Mouse (Mus musculus): ENCODE measurements around the gene Pnpla8.
"Not testable (repeated sequence)": the region's sequence is repeated elsewhere in the genome, so short reads cannot be mapped to it uniquely, and the experiment has no call there.

Gene Pnpla8

DNA sequence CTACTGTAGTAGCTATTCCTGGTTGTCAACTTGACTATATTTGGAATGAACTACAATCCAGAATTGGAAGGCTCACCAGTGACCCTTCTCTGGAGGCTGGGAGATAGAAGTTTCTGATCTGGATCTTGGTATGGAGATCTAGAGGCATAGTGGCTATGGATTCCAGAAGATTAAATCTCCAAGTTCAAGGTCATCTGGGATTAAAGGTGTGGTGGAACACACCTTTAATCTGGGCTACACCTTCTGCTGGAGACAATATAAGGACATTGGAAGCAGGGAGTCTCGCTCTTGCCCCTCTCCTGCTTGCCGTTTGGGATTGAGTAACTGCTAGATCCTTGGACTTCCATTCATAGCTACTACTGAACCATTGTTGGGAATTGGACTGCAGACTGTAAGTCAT, at the start of gene Pnpla8:
TSS of gene Pnpla8 (plus strand) at position 301 of the 400 bp plus-strand sequence.
- not testable (repeated sequence) for DNase-seq

DNA sequence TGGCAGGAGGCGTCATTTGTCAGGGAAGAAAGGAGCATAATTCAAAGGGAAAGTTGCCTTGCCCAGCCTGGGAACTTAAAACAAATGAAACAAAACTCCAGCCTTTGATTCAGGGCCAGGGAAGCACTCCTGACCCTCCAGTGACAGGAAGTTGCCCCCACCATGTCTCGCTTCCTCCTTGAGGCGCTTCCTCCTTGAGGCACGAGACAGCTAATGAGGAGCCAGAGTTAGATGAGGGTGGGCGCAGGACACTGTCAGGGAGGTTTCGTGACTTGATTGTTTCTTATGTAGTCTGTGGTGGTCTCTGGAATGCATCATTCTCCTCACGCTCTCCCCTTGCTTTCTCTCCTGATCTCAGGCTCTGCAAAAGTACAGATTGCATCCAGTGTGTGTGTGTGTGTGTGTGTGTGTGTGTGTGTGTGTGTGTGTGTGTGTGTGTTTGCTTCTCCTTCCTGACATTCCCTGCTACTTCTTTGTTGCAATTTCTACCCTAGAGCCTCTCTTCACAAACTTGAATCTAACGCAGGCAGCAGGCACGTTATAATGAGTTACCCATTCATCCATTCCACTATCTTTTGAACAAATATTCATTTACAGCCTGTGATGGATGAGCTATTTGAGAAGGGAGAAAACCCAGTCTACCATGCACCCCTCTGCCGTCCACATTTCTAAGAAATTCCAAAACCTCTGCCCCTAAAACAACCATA, 44.7 kb upstream of the Pnpla8 start:
- DNase-seq: peak; percentile 6

DNA sequence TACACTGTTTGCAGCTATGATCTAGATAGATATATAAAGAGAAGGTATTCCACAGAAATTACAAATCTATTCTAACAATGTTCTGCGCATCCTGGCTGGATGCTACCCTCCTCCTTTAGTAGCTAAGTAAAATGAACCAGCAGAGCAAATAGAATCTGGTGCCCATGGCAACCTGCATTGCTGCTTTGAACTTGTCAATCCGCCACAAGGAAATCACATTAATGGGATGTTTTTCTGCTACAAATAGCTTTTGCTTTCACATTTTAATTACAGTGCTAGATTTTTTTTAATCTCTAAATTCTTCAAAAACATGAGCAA, 44.2 kb upstream of the Pnpla8 start:
- DNase-seq: no peak

DNA sequence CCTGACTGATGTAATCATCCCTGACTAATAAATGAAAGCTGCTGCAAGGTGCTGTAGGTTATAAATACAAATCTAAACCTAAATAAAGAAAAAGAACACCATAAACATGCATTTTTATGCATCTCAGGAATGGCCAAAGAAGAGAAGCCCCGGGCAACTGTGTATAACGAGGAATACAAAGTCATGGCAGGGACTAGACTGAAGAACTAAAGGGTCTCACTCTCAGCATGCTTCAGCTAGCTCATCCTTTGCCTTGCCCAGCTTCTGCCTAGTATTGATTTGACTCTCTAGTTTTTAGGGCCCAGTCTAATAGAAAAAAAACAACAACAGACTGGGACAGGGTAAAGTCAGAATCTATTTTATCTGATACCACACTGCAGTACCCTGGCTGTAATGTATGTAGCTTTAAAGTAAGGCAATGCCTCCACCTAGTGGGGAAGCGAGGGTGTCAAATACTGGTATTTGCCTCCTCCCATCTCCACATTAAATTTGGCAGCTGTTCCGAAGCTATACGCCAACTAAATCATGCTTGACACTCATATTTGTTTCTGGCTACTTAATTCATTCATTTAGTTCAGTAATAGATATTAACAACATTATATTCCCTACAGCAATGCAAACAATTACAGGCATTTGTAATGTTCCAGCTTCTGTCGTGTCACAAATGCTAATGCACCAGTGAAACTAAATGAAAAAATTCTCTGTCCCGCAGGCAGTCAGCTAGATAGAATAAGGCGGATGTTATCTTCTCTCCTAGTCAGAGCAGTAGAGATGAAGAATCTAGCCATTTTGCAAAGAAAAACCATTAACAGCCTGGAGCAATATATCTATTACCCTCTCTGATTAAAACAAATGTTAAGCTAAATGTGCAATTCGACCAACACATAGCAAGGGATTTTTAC, 39.8 kb upstream of the Pnpla8 start:
- peak; percentile 29 for DNase-seq

DNA sequence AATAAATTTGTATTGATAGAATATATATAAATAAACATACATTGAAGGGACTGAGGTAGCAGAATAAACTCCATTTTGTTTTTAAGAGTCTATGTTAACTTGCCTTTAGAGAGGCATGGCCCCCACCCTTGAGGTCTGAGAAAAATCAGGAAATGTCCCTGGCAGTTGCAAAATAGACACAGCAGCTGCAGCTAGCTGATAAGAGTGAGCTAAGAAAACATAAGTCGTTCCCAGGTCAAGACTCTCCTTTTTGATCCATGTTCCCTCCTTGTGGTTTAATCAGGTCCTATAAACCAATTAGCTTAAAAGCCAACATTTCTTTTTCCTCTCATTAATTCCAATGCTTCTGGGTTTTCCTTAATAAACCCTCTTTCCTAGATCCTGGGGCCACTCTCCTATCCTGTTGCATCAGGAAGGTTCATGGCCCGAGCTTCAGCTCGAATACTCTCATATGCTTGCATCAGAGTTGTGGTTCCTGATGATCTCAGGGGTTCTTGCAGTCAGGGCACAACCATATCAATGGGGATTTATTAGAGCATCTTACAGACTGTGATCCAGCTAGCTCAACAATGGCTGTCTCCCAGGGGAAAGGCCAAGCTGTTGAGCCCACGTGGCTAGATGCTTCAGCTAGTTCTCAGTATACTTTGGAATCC, 23.2 kb upstream of the Pnpla8 start:
- no peak for DNase-seq

DNA sequence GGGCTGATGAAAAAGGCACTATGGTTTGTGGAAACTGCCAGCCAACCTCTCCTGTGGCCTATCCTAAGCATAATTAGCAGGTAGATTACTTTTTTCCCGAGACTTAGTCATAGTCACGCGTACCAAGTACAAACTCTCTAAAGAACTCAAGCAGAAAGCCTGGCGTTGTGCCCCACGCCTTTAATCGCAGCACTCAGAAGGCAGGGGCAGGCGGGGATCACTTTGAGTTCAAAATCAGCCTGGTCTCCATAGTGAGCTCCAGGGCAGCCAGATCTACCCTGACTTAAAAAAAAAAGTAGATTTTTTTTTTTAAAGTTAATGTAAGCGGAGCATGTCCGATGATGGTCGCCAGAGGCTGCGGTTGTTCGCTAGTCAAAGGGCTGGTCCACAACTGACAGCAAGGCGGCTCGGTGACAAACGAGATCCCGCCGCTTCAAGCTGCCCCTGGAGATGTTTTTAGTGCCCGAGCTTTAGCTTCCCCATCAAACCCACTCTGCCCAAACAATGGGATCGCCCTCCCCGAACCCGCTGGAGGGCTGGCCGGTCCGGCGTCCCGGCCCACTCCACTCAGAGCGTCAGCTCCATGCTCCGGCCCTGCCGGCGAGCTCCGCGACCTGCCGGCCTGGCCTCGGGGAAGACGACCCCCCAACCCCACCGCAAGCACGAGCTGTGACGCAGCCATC, 11.9 kb upstream of the Pnpla8 start:
- peak; percentile 83 for DNase-seq

DNA sequence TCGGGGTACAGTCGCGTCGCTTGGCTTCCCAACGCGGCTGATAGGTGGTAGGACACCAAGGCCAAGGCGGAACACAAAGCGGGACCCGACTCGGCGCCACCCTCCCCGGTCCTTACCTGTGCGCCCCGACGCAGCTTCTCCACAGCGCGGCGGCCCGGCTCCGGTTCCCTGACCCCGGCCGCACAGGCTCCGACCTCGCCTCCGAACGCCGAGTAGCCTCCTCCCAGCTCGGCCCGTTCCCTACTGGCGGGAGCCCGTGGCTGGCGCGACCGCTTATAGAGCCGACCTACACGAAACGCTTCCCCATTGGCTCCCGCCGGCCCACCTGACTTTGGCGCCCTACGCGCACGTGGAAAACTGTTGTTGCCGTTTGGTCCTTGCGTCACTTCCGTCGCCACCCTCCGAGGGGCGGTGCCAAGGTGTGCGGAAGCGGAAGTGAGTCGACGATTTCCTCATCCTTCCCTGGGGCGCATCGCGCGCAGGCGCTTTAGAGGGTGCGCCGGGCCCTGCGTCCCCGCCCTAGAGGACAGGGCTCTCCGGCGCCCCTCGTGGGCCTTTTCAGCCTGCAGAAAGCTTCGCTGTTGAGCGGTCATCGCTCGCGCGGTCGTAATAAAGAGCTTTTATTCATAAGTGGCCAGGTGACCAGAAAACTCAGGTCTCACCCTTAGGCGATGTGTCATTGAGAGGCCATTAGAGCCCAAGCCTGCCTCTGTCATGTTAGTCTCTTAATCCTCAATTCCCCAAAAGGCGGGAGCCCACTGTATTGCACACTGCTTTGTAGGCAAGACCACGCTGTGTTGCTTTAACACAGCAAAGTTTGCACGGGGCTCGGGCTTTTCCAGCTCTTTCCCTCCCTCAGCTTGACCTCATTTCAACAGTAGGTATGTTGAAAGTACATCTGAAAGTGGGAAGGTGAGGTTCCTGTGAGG, 11.1 kb upstream of the Pnpla8 start, which contains the start of gene Dnajb9:
TSS of gene Dnajb9 (minus strand) at position 503 of the 929 bp plus-strand sequence.
- DNase-seq: peak; percentile 100

DNA sequence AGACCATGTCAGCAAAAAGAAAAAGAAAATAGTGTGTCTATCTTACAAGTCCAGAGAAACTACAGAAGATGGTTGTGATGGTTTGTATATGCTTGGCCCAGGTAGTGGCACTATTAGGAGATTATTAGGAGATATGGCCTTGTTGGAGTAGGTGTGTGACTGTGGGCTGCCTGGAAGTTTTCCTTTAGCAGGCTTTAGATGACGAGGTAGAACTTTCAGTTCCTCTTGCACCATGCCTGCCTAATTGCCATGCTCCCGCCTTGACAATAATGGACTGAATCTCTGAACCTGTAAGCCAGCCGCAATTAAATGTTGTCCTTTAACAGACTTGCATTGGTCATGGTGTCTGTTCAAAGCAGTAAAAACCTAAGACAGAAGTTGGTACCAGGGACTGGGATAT, 9.6 kb upstream of the Pnpla8 start:
- DNase-seq: no peak

DNA sequence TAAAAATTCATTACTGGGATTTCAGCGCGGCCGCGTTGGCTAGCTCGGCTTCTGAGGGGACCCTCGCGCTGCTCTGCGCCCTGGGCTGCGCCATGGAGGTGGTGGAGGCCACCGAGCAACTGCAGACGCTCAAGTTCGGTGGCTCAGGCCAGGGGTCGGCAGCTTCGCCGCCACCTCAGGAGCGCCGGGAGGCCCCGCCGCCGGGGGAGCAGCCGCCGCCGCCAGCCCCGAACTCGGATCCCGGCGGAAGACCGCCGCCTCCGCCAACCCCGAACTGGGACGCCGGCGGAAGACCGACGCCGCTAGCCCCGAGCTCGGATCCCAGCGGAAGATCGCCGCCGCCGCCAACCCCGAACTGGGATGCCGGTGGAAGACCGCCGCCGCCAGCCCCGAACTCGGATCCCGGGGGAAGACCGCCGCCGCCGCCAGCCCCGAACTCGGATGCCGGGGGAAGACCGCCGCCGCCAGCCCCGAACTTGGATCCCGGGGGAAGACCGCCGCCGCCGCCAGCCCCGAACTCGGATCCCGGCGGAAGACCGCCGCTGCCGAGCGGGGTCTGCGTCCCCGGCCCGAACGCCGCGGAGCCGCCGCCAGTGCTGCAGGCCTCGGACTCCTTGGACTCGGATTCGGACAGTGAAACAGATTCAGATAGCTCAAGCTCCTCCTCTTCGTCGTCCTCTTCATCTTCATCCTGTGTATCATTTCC, 634 bp downstream of the Pnpla8 start:
- peak; percentile 24 for DNase-seq

DNA sequence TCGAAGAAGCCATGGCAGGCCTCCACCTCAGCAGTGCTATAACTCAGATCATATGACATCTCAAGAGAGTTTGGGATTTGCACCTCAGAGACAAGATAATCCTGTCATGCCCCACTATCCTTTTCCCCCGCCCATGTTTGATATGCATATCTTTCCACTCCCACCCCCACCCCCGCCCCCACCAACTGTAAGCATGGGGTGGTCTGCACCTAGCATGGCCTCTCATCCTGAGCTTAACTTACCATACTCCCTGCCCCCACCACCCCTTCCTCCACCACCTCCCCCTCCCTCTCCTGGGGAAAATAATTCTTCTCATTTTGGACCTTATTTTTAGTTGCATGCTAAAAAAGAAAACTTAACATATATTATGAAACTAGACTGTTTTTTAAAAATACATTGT, 1.9 kb downstream of the Pnpla8 start:
- DNase-seq: no peak

DNA sequence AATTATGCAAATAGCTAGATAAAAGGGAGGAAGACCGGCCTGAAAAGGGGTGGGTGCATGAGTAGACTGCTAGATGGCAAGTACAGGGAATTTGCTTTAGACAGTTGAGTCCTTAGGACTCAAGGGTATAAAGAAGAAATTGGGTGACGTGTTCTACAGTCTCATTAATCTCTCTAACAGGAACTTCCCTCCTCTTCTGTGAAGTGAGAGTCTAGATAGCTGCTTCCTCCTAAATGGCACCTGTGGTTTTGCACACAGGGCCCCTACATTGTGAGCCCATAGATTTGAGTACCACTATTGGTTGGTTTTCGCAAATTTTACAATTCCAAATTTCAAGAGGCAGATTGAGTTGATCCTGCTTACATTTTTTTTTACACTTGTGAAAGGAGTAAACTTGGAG, 3.5 kb downstream of the Pnpla8 start:
- no peak for DNase-seq

DNA sequence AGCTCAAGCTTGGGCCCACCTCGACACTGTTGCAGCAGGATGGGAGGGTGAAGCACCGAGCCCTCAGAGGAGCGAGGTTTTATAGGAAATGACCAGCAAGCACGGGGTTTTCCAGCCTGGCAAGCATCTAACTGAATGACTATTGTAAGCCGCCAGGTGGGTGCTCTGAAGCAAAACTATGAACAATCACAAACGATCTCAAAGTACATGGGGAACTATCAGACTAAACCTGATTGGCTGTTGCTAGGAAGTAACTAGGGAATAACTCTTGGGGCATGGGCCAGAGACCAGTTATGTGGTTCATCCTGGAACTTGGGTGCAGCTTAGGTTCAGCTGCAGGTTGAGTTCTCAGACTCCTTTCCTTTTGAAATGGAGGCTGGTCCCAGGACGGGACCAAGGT, 19.9 kb downstream of the Pnpla8 start:
- no peak for DNase-seq

DNA sequence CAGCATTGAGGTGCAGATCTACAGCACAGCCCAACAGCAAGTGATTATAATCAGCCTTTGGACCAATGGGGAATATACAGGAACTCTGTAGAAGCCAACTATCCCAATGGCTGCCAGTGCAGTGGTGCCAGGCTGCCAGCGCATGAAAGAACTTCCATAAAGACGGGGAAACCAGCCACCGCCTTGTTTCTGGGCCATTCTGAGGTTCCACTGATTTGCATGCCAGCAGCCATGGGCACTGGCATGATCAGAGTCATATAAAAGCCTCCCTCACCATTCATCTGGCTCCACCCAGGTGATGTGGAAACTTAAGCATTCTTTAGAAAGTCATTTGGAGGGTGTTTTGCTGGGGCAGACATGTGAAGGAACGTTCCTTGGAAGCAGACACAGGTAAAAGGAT, 21.2 kb downstream of the Pnpla8 start:
- no peak for DNase-seq

DNA sequence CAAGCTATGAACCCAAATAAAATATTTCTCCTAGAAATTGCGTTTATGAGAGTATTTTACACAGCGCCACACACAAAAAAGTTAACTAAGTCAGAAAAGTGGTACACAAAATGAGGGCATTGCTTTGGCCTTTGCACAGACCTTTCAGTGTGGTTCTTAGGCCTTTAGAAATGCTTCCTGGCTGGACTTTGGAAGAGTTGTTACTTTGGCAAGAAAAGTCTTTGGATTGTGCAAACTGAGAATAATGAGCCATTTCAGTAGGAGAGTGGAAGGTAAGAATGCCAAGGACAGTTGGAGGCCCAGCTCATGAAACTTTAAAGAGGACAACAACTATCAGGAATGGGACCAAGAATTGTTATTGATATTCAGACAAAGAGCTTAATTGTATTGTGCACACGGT, 24.6 kb downstream of the Pnpla8 start:
- no peak for DNase-seq

DNA sequence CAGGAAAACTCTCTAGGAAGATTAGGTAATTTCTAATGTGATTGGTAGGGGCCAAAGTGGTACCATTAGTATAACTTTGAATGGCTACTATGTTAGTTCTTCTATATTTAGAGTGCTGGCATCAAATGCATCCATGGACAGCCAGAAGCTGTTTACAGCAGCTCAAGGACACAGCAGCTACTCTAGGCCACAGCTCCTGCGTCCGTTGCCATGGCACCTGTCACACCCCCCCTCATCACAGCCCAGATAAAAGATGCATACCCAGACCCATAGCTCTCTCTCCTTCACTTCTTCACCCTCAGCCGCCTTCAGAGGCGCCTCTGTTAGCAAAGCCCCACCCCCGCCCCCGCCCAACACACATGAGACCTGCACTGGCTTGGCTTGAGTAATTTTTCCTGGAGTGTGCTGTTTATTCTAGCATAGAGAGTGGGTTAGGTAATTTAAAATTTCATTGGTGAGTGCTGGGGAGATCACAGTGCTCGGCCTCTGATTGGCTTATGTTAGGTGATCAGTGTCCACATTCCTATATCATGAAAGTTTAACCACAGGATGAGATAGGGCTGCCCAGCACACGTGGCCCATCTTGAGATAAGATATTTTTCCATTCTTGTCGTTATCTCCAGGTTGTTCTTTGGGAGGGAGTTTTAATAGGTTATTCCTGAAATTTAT, 27.3 kb downstream of the Pnpla8 start:
- DNase-seq: no peak

DNA sequence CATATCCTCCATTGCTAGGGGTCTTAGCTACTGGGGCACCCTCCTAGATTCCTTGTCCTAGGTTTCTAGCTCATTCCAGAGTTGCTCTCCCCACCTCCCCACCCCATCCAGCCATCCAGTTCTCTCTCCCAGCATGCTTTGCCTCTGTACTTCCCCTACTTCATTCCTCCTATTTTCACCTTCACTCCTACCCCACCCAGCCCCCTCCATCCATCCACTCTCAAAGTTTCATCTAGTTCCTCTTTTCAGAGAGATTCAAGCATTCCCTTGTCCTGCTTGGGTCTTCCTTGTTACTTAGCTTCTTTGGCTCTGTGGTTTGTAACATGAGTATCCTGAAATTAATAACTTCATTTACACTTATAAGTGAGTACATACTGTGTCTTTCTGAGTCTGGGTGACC, 41.4 kb downstream of the Pnpla8 start:
- no peak for DNase-seq

DNA sequence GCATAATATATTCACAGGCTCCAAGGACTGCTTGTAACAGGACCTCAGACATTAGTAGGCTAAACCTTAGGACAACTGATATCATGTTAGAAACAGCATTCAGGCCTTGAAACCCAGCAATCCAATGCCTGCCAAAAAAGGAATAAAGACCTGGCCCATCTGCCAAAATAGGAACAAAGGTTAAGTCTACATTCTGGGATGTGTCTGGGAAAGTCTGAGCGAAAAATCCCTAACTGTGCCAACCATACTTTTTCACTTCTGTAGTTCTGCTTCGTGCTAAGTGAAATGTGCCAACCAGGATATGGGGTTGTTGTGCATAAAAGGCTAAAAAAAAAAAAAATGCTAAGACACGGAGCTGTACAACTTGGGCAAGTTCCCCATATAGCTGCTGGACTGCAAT, 44.5 kb downstream of the Pnpla8 start:
- DNase-seq: no peak

DNA sequence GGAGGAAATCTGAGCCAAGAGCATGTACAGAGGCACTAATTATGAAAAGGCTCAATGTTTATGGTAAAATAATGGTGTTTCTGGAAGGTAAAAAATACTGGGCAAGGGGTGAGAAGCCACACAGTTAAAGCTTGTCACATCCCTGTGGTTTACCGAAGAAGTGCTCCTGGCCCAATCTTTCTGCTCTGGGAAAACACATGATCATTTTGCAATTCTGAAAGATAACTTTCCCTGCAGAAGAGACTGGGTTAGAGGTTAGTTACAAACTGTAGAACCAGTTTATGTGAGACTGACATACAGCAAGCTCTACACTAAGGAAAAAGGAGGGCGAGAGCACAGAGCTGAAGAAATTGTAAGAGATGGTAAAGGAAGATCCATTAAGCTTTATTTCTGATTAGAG, 46.0 kb downstream of the Pnpla8 start:
- DNase-seq: no peak

DNA sequence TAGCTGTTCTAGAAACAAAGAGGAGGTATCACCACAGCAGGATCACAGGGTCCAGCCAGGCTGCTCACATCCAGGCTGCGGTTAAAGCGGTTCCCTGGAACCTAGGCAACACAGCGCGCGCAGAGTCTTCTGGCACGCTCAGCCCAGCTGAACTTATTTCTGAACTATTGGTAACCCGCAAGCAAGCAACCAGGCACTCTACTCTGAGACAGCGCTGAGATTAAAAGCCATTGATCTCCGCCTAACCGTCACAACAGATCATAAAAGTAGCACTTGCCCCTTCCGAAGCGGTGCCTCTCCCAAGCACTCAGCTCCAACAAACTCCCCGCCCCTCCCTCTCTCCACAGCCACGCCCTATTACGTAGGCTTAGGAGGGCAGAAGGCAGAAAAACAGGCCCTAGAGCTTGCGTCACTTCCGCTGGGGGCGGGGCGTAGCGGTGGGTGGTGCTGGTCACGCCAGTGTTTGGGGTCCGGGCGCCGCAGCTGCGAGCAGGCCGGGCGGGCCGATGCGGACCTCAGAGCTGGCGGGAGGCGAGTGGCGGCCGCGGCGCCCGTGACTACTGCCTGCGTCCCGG, 47.6 kb downstream of the Pnpla8 start:
- peak; percentile 100 for DNase-seq

DNA sequence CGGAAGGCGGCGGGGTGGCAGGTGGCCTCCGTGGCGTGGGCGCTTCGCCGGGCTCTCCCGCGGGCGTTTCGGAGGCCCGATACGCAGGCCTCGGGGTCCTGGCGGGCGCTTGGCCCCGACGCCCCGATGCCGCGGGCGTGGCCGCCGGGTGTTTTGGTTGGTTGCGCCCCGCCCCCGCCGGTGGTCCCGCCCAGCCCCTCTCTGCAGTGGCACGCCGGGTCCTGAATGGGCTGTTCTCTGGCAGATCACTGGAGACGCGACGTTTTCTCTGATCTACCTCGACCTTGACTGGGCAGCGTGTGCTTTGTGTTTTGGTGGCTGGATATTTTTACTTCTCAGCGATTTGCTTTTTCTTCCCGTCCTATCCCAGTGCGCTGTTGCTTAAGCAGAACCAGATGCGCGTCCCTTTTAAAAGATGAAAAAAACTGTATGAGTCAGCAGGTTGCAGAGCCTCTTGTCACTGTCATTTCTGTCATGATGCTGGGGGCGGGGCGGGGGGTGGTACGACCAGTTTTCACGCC, 48.2 kb downstream of the Pnpla8 start:
- DNase-seq: peak; percentile 91

Data from kidney, postnatal 14 days (tissue).